Mouse (Mus musculus) hindbrain, postnatal 0 days (tissue): Measurements from ENCODE around the gene Zfp653. TPM values are rescaled to one million over a fixed set of nuclear protein-coding genes. Genes with fewer than 3 reads are reported as not detected.

Experiments
- ATAC-seq: fragments of 200-750 bp; cut with Nextera tagmentation; 2 replicates; pipeline ENCODE4 v1.8.0; 2017; ENCODE audit warnings: mild to moderate bottlenecking, moderate TSS enrichment, moderate library complexity
- DNase-seq: peaks from one replicate; pipeline ENCODE4 v3.0.0-alpha.2; 2015; ENCODE audit warnings: low spot score
- H3K27ac ChIP-seq: fragments of 300-500 bp; sonication (generic); 2 replicates; pipeline ENCODE4 v1.5.1; 2014; ENCODE audit warnings: mild to moderate bottlenecking
- H3K27me3 ChIP-seq: fragments of 300-500 bp; sonication (generic); 2 replicates; pipeline ENCODE4 v1.6.1; 2014; ENCODE audit warnings: low read length, mixed read lengths; ENCODE audit not compliant: insufficient read depth
- H3K36me3 ChIP-seq: fragments of 300-500 bp; sonication (generic); 2 replicates; pipeline ENCODE4 v1.6.1; 2014; ENCODE audit warnings: low read length, mixed read lengths; ENCODE audit not compliant: insufficient read depth
- H3K4me1 ChIP-seq: fragments of 300-500 bp; sonication (generic); 2 replicates; pipeline ENCODE4 v1.6.1; 2014; ENCODE audit warnings: antibody characterized with exemption, low read length, mixed read lengths; ENCODE audit not compliant: insufficient read depth
- H3K4me2 ChIP-seq: fragments of 300-500 bp; sonication (generic); 2 replicates; pipeline ENCODE4 v1.6.1; 2014; ENCODE audit warnings: low read depth, mild to moderate bottlenecking, low read length, moderate library complexity, mixed read lengths
- H3K4me3 ChIP-seq: fragments of 300-500 bp; sonication (generic); 2 replicates; pipeline ENCODE4 v1.5.1; 2014; ENCODE audit warnings: low read length
- H3K9ac ChIP-seq: fragments of 300-500 bp; sonication (generic); replicated peaks from 2 replicates; pipeline ENCODE4 v1.6.1; 2014; ENCODE audit warnings: mild to moderate bottlenecking, low read length, moderate library complexity, mixed read lengths
- H3K9me3 ChIP-seq: fragments of 300-500 bp; sonication (generic); 2 replicates; pipeline ENCODE4 v1.6.1; 2016; ENCODE audit warnings: low read length, mixed read lengths
- CTCF ChIP-seq: IDR thresholded peaks from 2 replicates; pipeline ENCODE4 v1.5.1; 2016; ENCODE audit warnings: antibody characterized with exemption, control low read depth, low read depth
- WGBS: fragments of 180-500 bp; shearing (Covaris S2); extraction: QIAGEN DNeasy Blood & Tissue Kit; methylation state at CpG from one replicate; pipeline ENCODE4 v1.1.7; 2014; 5-methylcytosine and 5-hydroxymethylcytosine counted together
- polyA plus RNA-seq: library from polyadenylated mRNA; unstranded; fragments of >200 nt; fragmentation: Nextera tagmentation; extraction: Ambion mirVana; gene quantifications from 2 replicates; pipeline ENCODE4 v1.2.1, GENCODE M21; 2015
- total RNA-seq: library from RNA; depleted of rRNA; stranded (reverse); fragments of >200 nt; gene quantifications from 2 replicates; pipeline ENCODE4 v1.2.3, GENCODE M21; 2014

The Zfp653 gene
- total and polyA plus RNA-seq, 2 experiments from 2014 or later, result 13.2 to 28.8 TPM

DNA sequence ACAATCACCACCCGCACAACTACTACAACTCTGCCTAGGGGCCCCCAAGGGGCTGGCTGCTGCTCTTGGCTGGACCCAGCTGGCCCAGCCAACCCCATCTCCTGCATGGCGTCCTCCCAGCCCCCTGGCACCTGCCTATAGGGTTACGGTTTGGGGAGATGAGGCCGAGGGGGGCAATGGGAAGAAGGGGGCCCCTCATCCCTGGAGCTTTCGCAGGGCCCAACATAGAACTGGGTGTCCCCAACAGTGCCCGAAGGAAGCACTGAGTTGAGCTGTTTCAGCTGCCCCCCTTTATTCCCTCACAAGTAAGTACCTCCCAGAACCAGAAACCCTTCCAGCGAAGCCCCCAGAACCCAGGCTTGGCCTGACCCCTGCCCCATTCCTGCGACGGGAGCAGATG is 37.0 kb upstream of the Zfp653 start:
- no peaks in the 10 kb centered on the region for H3K4me1 ChIP-seq
- no peaks in the 10 kb centered on the region for H3K9me3 ChIP-seq
- no peaks in the 10 kb centered on the region for H3K27me3 ChIP-seq
- no peak for DNase-seq
- no peak overlapping the region for H3K4me3 ChIP-seq
- H3K27ac ChIP-seq, result no peak overlapping the region
- H3K36me3 ChIP-seq, result peaks cover 14% of the 10 kb centered on the region
- no peak overlapping the region for H3K4me2 ChIP-seq
- no peak for TF ChIP-seq CTCF
- ATAC-seq, result 0 out of 2 replicates have a peak, but pooled peaks have one; percentile 13
- 90% methylated on average over 9 of the region's 9 CpGs for WGBS
- H3K9ac ChIP-seq, result no peak overlapping the region

DNA sequence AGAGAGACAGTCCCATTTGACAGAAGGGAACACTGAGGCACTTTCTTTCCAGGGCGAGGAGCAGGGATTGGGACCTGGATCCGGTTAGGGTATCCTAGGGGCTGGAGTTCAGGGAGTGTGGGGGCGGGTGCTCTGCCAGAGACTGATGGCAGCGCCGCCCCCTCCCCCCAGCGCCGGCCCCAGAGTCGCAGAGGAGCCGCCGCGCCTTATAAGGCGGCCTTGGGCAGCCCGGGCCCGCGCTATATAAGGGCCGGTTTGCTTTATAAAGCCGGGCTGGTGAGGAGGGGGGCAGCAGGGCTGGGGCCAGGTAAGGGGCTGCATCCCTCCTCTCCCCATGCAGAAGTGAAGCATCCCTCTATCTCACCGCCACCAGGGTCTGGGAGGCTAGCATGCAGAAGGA is 28.7 kb upstream of the Zfp653 start:
- peaks cover 13% of the 10 kb centered on the region for H3K27me3 ChIP-seq
- DNase-seq, result no peak
- no peak for TF ChIP-seq CTCF
- no peak for ATAC-seq
- H3K9ac ChIP-seq, result no peak overlapping the region
- no peak overlapping the region for H3K4me3 ChIP-seq
- no peaks in the 10 kb centered on the region for H3K9me3 ChIP-seq
- H3K4me1 ChIP-seq, result peaks cover 2% of the 10 kb centered on the region; the same call in 1 of the 2 replicates
- no peaks in the 10 kb centered on the region for H3K36me3 ChIP-seq
- 6% methylated on average over 18 of the region's 18 CpGs for WGBS
- no peak overlapping the region for H3K27ac ChIP-seq
- no peak overlapping the region for H3K4me2 ChIP-seq

DNA sequence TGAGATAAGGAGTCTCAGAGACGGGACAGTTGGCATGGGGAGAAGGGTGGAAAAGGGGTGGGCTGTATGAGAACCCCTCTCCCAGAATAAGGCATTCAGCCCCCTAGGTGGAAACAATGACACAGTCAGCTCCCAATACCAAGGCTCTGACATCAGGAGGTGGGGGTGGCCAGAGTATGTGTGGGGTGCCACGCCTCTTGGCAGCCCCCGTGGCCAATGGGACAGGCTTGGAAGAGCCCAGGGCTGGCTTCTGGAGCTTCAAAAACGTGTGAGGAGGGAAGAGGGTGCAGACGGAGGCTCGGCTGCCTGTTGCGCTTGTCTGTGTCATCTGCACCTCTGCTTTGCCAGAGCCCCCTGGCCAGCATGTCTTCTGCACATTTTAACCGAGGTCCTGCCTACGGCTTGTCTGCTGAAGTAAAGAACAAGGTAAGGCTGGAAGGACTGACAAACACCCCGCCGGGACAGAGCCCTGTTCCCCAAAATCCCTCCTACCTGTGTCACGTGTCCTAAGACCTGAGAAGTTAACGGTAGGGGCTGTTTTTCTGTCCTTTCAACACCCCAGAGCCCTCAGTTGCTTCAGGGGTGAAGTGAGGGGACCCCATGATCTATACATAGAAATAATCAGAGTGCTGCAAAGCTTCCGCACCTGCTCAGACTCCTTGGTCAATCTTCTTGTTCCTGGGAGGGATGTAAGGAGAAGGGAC is 28.0 kb upstream of the Zfp653 start, which contains the start of gene Cnn1:
TSS of gene Cnn1 (plus strand) at position 224 of the 704 bp plus-strand sequence.
- no peak for DNase-seq
- Histone ChIP-seq H3K4me3 (no peak within 1 kb of the TSS), H3K4me2 (no peak within 1 kb of the TSS), H3K4me1 (peaks cover 2% of the 10 kb centered on the region; the same call in 1 of the 2 replicates), H3K9me3 (no peaks in the 10 kb centered on the region), H3K36me3 (no peaks in the 10 kb centered on the region), H3K27me3 (peaks cover 13% of the 10 kb centered on the region), H3K27ac (no peak within 1 kb of the TSS), H3K9ac (no peak within 1 kb of the TSS)
- WGBS, result 7% methylated on average over 14 of the region's 14 CpGs
- TF ChIP-seq CTCF, result no peak
- ATAC-seq, result no peak

DNA sequence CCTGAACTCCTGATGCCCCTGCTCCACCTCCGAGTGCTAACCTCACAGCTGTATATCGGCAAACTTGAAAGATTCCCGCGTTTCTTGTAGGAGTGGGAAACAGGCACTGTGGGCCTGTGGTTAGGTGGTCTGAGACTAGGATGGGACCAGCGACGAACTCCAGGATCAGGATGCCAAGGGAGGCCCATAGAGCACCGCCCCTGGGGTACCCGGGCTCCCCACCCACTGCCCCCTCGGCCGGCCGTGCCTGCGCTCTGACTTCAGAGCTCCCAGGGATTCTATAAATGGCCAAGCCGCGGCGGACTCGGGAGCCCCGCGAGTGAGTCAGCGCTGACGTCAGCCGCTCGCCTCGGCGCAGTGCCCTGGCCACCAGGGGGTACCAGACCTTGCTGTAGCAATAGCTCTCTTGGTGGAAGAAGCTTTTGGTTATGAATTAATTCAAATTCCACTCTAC is 24.7 kb upstream of the Zfp653 start:
- TF ChIP-seq CTCF, result peak; percentile 67
- ATAC-seq, result peak; percentile 78

DNA sequence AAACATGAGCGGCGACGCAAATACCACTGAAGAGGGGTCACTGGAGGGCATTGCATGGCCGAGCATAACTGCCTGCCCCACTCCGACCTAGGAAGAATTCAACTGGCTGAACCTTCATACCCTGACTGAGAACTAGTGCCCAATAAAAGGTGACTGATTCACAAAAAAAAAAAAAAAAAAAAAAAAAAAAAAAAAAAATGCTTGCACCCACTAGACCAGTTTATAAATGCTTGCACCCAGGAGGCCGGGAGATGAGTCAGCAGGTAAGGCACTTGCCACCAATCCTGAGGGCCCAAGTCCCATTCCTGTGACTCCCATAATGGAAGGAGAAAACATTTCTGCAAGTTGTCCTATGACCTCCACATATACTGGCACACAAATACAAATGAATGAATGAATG is 21.6 kb upstream of the Zfp653 start:
- DNase-seq, result no peak
- Histone ChIP-seq H3K27ac (no peak overlapping the region), H3K4me1 (peaks cover 2% of the 10 kb centered on the region; the same call in 1 of the 2 replicates), H3K27me3 (no peaks in the 10 kb centered on the region; the same call in 1 of the 2 replicates), H3K4me2 (no peak overlapping the region), H3K36me3 (no peaks in the 10 kb centered on the region), H3K4me3 (no peak overlapping the region), H3K9ac (no peak overlapping the region), H3K9me3 (no peaks in the 10 kb centered on the region)
- WGBS, result 96% methylated on average over 6 of the region's 6 CpGs
- TF ChIP-seq CTCF, result no peak
- ATAC-seq, result no peak

More for the DNA sequence above, 24.7 kb upstream of the Zfp653 start:
- Histone ChIP-seq H3K27ac (no peak overlapping the region), H3K36me3 (no peaks in the 10 kb centered on the region), H3K4me3 (peak overlapping the region; percentile 33), H3K4me2 (peak overlapping the region; percentile 62), H3K4me1 (peaks cover 2% of the 10 kb centered on the region; the same call in 1 of the 2 replicates), H3K27me3 (peaks cover 13% of the 10 kb centered on the region), H3K9ac (peak overlapping the region; percentile 39; the same call in 1 of the 2 replicates), H3K9me3 (no peaks in the 10 kb centered on the region)
- WGBS, result 4% methylated on average over 24 of the region's 24 CpGs
- DNase-seq, result peak; percentile 74

DNA sequence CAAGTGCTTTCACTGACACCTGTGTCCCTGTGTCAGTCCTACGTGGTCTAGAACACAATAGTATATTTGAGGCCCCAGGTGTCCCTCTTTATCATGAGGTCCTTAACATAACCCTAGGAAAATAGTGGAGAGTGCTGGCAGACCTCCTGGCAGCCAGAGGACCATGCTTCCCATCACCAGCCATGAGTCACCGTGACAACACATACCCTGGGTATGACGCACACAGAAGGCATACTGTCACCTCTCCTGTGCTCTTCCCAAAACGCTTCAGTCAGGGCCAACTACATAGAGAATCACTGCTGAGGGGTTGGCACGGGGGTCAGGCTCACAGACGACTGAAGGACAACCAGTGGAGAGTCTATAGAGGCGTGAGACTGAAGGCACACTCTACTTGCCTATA is 18.8 kb upstream of the Zfp653 start:
- ATAC-seq (no peak), DNase-seq (no peak)
- H3K27me3 ChIP-seq, result no peaks in the 10 kb centered on the region
- H3K4me3 ChIP-seq, result no peak overlapping the region
- TF ChIP-seq CTCF, result no peak
- 77% methylated on average over 7 of the region's 7 CpGs for WGBS
- no peak overlapping the region for H3K27ac ChIP-seq
- H3K4me2 ChIP-seq, result no peak overlapping the region
- 0 out of 2 replicates have a peak, but pooled peaks cover 5% of the 10 kb centered on the region for H3K4me1 ChIP-seq
- no peaks in the 10 kb centered on the region for H3K36me3 ChIP-seq
- no peaks in the 10 kb centered on the region for H3K9me3 ChIP-seq
- no peak overlapping the region for H3K9ac ChIP-seq

DNA sequence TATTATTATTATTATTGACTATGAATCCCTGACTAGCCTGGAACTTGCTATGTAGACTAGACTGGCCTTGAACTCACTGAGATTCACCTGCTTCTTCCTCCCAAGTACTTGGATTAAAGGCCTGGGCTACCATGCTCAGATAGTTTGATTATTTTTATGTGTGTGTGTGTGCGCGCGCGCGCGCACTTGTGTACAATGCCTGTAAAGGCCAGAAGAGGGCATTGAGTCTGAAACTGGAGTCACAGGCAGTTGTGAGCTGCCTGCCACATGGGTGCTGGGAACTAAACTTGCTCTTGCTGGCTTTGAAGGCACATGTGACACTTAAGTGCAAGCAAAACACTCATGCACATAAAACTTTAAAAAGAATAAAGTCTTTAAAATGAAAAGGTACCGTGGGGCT is 18.1 kb upstream of the Zfp653 start:
- ATAC-seq, result no peak
- H3K27me3 ChIP-seq, result no peaks in the 10 kb centered on the region
- H3K4me2 ChIP-seq, result no peak overlapping the region
- TF ChIP-seq CTCF, result no peak
- WGBS, result 98% methylated on average over 7 of the region's 7 CpGs
- 0 out of 2 replicates have a peak, but pooled peaks cover 5% of the 10 kb centered on the region for H3K4me1 ChIP-seq
- no peak for DNase-seq
- no peak overlapping the region for H3K4me3 ChIP-seq
- no peak overlapping the region for H3K27ac ChIP-seq
- H3K9ac ChIP-seq, result no peak overlapping the region
- no peaks in the 10 kb centered on the region for H3K9me3 ChIP-seq
- H3K36me3 ChIP-seq, result no peaks in the 10 kb centered on the region
